Mouse (Mus musculus) cerebellum, adult (tissue): ENCODE results near the gene Serpinh1.

Experiments
- ATAC-seq: cut with Nextera tagmentation; 2 replicates; pipeline ENCODE4 v1.9.2; 2017; ENCODE audit warnings: mild to moderate bottlenecking, moderate library complexity, mixed read lengths; ENCODE audit not compliant: insufficient number of reproducible peaks, low FRiP score, low TSS enrichment

Serpinh1 gene

DNA sequence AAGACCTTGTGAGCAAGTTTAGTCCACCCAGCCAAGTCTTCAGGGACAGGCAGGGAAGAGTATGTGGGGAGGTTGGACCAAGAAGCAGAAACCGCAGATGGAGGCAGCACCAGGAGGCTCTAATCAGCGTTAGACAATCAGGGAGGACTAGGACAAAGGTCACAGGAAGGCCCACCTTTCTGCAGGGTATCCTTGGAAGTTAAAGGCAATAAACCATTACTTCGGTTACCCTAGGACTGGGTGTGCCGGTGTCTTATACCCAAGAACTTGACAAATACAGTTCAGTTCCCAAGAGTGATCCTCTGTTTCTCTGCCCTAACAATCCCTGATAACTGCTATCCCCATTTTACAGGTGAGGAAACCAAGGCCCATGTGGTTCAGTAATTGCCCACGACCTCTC is 23.0 kb downstream of the Serpinh1 start:
- no peak for ATAC-seq

DNA sequence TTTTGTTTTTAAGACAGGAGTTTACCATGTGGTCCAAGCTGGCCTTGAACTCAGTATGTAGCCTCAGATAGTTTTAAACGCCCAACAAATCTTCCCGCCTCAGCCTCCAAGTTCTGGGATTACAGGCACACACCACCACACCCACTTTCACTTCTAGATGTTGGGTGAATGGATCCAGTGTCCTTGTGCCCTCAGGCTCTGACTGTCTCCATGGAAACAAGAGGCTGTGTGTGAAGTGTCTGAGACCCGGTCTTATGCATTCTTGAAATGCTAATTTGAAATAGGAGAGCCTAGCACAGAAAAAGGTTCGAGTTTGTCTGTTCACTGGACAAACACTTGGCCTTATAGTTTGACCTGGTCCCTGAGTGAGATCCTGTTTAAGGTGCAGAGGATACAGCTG is 24.2 kb downstream of the Serpinh1 start:
- ATAC-seq: no peak

DNA sequence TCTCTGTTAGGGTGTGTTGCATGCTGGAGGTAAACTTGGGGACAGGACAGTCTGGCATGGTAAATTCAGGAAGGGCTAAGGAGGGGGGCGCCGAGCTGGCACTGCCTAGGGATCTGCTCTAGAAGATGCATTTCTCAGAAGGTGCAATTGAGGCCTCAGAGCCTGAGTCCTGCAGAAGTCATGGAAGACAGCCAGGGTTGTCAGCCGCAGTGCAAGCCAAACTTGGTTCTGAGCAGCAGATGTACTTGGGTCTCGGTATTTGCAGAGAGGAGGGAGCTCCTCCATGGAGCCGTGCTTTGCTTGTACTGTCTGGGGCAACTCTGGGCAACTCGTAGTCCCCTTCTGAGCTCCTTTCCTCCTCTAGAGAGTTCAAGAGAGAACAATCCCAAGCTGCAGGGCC is 26.9 kb downstream of the Serpinh1 start:
- ATAC-seq: no peak

DNA sequence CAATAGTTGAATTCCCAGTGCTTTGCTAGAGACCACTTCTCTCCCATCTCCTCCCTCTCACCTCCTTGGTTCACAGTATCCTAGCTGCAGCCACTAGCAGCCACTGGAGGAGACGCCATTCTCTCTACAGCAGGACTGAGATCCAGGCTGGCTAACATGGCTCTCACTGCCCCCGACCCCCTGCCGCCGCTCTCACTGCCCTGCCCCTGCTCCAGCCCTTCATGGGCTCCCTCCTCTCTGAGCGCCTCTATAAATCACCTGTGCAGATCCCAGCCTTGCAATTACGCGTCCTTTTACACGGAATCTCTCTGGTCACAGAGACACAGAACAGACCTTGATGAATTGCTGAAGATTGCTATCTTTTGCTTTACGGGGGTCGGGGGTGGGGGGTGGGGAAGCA is 28.2 kb downstream of the Serpinh1 start:
- ATAC-seq: no peak

DNA sequence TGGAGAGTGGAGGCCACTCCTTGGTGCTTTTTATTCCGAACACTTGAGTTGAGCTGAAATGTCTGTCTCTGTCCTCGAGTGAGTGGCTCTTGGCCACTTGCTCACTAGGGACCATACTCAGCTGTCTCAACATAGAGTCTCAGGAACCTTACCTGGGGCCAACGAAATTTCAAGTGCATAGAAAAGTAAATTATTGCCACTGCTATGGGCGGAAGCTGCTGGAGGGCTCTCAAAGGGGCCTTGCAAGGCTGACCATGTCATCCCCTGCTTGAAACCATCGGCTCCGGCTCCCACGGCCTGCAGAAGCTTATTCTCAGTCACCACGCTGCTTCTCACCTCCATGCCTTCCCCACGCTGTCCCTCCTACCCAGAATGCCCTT is 29.7 kb downstream of the Serpinh1 start:
- no peak for ATAC-seq

DNA sequence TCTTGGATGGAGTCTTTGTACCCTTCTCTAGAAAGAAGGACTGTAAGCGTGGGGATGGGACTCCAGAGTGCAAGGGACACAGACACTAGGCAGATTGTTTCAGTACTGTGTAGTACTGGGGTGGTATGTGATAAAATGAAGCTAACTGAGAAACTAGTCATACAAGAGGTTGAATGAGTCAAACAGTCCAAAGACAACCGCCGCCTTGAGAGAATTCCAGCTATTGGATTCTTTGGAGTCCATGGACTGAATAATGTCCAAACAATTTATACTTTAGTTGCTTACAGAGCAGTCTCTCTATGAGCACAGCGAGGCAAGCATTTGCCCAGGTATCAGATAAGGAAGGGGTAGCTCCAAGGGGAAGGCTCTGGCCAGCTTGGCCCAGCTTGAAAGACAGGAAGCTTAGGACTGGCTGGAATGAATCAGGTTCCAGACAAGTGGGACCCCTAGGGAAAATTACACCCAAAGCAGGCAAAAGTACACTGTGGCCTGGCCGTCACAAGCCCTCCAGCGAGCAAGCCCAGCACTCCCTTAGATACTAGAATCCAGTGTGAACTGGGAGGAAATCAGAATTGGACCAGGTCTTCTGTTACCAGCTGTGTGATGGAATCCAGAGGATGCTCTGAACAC is 30.2 kb downstream of the Serpinh1 start:
- no peak for ATAC-seq

DNA sequence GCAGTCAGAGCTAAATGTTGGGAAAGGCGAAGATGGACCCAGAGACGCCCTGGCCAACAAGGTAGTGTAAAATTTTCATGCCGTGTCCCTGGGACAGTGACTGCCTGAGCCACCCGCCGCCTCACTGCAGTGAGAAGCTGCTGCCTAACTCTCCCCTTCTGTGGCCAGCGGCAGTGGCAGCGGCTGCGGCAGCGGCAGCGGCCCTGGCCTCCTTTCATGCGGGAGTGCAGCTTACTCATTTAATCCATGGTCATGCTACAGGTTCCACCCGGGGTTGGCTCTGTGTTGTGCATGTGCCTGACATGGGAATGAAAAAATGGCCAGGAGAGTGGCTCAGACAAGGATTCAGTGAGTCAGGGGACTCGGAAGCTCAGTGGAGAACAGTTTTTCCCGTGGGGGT is 32.5 kb downstream of the Serpinh1 start:
- no peak for ATAC-seq

DNA sequence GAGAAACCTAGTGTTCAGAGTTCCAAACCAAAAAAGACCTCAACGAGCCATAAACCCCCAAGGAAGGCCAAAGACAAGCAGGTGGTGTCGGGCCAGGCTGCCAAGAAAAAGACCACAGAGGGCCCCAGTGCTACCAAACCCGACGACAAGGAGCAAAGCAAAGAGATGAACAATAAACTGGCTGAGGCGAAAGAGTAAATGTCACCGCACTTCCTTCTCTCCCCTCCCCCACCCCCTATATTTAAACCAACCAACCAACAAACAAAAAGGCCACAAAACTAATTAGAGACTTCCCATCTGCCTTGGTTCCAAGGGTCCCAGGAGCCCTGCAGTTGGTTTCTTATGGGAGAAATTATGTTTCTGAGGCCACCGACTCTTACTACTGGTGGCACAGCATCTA is 35.6 kb downstream of the Serpinh1 start:
- ATAC-seq: no peak

DNA sequence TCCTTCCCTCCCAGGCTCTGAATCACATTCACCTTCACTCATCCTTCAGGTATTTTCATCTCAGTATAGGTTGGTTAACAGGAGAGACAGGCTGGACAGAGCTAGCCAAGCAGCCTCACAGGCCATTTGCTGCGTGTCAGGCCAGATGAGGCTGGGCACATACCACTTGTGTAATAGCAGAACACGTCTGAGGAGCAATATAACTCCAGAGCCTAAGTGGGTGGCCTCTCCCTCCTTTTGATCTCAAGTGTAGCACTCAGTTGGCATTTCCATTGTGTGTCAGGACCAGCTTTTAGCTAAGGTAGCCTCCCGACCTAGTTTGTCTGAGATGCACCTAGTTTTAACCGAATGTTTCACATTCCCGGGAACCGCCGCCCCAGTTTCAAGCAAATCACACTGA is 36.8 kb downstream of the Serpinh1 start:
- ATAC-seq: no peak

DNA sequence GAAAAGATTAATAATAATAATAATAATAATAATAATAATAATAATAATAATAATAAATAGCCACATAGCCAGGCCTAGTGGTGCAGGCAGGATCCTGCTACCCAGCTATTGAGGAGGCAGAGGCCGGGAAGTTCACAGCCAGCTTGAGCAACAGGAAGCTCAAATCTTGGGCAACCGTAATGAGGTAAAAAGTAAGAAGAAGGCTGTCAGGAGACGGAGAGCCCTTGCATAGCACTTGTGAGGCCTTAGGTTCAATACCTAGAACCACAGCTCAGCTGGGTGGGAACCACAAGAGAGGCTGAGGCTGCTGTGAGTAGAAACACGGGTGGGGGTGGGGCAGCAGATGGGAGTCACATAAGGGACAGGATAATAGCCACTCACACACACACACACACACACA is 38.5 kb downstream of the Serpinh1 start:
- no peak for ATAC-seq

DNA sequence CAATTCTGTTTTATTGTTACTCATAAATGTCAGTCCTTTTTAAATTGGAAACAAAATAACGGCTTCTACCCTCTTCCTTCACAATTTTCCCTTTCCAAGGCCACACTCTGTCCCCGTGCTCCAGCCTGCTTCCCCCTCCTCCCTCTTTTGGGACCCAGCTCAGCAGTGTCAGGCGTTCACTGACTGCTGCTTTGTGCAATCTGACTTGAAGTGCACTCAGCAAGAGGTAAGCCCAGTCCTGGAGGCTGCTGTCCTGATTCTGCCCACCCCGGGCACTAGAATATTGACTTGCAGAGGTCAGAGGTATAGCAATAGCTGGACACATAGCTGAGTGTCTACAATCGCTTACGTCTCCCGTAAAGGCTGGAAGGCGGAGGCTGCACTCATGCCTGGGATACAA is 39.8 kb downstream of the Serpinh1 start:
- ATAC-seq: no peak

DNA sequence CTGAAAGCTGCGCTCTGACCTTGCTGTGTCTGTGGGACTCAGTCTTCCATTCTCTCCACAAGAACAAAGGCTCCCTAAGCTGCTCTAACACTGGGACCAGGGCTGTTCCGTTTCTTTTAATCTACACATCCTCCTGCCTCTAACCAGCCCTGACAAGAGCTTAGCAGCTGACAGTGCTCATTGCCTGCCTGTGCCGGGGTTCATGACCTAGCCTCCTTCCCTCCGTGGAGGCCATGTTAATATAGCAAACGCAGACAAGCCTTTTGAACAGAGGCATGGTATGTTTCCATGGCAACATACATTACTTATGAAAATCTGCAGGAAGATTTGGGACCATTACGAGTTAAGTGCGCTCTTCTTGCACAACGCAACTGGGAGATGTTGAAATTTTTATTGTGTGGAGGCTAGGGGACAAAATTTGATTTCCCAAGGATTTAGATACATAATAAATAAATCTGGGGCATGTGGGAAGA is 40.3 kb downstream of the Serpinh1 start:
- no peak for ATAC-seq

DNA sequence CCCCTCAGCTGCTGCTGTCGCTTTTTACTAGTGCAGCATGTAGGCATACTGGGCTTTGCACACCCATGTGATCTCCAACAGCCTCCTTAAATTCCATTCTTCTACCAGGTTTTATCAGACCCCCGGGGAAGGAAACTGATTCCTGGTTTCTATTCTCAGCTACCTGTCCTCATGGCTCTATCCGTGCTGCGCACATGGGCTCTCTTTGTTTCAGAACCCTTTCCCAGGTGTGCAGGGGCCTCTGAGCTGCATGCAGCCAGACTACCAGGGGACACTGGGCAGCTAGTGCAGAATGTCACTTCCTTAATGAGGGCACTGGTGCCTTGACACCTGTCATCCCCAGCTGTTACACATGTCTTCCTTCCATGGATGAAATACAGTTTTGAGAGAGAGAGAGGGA is 41.0 kb downstream of the Serpinh1 start:
- ATAC-seq: no peak

DNA sequence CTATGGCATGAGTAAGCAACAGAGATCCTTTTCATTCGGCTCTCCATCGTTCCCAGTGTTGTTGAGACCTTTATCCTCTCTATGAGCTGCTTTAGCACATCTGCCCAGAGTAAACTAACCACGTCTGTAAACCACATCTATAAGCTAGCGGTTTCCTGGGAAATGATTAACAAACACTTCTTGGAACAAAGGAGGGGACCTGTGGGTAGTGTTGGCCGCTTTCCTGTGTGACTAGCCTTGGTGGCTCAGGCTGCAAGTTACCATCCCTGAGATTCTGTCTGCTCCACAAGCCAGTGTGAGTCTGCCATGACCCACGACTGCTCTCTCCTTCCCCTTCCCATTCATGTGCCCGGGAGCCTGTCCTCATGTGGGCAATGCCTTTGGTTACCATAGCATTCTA is 41.6 kb downstream of the Serpinh1 start:
- ATAC-seq: no peak

DNA sequence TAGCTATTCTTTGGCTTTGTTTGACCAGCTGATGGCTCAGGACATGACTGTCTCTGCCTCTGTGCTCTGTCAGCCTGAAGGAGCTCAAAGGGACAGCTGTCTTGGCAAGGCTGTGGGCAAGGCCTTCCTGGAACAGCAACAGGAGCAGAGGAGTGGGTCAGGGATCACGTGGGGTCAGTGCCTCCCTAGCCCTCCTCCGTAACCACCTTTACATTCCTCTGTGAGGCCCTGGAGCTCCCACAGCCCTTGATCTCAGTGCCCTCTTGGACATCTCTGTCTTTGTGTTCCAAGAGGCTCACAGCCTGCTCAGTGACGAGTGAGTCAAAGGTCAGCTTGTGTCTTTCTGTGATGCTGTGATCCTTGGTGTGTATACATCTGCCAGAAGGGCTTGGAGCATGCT is 46.4 kb downstream of the Serpinh1 start:
- no peak for ATAC-seq

DNA sequence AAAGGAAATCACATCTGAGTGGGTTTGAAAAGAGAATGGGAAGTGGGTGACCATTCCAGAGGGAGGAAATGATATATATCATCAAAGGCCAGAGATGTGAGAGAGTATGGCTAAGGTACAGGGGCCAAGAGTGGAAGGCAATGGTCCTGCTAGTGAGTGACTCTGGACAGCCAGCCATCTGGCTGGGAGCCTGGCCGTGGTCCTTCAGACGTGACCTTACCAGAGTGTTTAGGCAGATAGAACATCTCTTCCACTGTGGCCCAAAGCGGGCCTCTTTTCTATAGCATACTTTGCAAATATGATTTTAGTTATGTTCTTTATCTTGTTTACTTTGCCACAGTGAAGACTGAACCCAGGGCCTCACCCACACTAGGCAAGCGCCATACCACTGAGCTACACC is 47.4 kb downstream of the Serpinh1 start:
- no peak for ATAC-seq

DNA sequence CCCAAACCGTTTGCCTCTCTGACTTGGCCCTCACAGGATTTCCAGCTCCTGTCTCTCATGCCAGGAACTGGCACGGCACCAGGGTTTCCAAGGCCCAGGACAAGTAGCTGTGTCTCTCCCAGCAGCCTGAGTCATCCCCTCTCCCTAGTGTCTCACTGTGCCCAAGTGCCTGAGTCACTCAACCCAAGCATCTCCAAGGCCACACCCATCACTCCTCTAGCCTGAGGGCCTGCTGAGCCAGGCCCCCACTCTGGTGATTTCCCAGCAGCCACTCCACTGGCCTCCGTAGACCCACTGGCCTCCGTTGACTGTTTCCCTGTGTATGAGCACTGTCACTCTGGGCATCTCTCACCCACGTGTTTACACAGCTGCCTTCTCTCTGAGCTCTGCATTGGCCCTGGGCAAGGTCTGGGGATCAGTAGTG is 48.1 kb downstream of the Serpinh1 start:
- peak; percentile 81 for ATAC-seq

DNA sequence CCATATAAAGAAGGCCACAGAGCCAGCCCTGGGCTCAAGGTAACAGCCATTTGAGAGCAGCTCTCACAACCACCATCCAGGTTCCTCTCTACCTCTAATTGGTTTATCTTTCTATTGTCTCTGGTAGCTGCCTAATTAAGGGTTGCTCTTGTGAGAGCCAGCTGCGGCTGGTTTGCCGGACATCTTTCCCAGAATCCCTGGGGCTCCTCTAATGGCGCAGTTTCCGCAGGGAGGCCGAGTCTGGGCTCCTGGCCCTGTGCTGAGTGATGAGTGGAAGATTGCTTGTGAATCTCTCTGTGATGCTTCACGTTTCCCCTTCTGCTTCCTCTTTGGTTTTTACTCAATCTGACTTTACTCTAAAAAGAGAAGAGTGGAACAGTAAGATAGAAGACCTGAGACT is 49.0 kb downstream of the Serpinh1 start:
- ATAC-seq: no peak

DNA sequence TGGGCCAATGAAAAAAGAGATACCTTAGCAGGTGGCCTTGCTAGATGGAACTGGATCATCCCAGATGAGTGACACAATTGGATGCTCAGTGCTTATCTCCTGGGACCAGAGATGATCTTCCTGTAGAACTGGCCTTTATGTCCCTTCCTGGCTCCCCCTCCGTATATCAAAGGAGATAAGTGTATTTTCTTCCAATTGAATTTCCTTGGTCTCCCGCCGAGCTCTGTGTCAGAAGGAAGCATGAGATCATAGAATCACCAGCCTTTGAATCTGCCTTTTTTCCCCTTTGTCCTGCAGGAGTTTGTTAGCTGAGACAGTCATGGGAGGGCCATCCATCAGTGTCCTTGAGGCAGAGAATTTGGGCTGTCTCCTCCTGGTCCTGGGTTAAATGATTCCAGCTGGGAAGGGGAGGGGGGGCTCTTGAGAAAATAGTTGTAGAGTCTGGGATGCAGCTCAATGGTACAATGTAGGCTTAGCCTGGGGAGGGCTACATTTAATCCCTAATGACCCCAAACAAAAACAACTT is 52.3 kb downstream of the Serpinh1 start:
- no peak for ATAC-seq
